Mouse (Mus musculus): ENCODE results near the gene Npb. TPM values are rescaled to one million over a fixed set of nuclear protein-coding genes. Genes with fewer than 3 reads are reported as not detected.
A peak's percentile ranks its signal among the peaks of the same experiment; 100 is the strongest.

Npb gene
- total RNA-seq, 2 experiments from 2014 or later: 1.2 TPM; not detected in 1

DNA sequence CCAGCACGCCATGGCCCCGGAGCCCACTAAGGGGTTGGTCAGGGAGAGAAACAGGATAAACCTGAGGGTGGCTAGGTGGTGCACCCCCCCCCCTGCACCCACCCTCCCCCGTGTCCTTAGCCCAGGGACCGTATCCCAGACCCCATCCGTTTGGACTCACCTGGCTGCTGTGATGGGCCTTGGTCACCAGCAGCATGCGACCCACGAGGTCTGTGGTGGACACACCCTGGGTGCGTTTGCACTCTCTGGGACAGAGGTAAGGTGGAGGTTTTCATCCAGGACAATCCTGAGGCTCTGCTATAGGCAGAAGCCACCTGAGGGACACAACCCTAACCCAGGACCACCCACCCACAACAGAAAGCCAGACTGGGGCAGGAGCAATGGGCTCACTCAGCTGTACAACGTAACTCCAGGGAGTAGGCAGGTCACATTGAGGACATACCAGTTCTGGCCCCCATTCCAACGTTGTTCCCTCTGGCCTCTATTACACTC is 5.2 kb downstream of the Npb start:
- no peak for DNase-seq (ENCODE audit: low spot score in 2 of 2)

DNA sequence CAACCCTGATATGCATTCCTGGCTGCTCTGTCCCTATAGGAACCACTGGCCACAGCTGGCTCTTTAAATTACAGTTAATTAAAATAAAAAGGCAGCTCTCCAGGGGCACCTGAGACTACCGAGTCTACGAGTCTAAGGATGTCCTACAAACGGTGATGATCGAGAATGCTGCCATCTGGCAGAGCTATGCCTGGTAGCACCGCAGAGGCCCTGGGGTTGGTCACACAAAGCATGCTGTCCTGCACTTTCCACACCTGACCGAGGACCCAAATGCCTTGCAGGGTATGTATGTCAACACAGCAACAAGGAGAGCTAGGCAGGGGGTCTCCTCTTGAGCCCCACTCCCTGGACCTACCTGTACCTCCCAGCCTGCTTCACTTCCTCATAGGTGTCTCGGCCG is 5.7 kb downstream of the Npb start:
- DNase-seq (ENCODE audit: low spot score in 2 of 2): no peak

DNA sequence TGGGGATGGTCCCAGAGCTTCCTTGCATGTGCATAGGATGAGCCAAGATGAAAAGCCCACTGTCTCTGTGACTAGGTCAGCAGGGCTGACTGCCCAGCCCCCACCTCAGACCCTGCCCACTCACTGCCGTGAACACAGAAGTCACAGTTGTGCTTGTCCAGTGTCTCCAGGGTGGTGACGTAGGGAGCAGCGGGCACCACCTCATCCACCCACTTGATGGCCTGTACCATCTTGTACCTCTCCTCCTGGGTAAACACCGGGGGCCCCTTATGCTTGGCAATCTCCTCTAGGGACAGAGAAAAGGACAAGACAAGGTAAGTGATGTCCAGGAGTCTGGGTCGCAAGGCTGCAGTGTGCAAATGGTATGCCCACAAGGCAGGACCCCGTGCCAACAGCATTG is 6.9 kb downstream of the Npb start:
- DNase-seq (ENCODE audit: low spot score in 2 of 2): no peak

DNA sequence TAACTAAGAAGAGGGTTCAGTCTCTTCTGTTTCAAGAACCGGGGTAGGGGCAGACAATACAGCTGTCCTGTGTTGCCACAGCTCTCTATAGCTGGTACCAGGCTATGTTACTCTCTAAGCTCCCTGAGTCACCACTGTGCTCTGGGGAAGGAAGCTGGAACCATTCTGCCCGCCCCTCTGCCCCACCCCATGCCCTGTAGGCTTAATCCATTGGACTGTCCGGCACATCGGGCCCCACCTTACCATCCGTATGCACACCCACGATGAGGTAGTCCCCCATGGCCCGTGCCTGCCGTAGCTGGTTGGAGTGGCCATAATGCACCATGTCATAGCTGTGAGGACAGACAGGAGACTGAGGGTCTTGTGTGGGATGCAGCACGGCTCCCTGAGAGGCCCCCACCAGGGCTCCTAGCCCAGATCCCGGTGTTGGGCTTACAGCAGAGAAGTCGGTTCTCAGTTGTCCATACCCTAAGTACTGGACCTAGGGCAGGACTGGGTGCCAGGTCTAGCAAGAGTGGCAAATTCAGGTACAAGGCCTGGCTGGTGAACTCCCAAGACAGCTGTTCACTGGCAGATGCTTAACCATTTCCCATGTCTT is 7.4 kb downstream of the Npb start:
- DNase-seq (ENCODE audit: low spot score in 2 of 2): no peak

DNA sequence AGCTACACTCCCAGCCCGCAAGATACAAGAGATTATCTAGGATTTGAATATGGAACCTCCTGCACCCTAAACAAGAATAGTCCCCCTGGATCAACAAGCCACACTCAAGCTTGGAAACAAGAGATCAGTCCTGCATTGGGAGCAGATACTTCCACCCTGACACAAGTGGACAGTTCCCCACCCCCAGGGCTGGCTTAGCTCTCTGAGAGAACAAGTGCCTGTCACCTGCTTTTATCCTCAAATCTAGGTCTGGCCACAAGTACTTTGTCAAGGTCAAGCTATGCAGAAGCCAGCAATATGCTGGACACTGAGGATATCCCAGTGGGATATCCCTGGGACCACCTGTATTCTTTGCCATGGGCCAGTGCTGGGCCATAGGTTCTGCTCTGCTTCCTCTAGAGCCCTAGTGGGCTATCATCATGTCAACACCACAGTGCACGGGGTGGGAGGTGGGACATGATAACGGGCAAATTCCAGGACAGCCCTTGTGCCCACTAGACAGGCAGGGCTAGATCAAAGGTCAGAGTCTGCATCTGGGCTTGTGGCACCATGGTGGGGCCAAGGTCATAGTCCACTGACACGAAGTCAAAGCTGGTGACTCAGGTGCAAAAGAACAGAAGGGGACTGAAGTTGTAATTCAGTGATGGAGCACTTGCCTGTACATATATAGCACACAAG is 8.5 kb downstream of the Npb start:
- no peak for DNase-seq (ENCODE audit: low spot score in 2 of 2)

DNA sequence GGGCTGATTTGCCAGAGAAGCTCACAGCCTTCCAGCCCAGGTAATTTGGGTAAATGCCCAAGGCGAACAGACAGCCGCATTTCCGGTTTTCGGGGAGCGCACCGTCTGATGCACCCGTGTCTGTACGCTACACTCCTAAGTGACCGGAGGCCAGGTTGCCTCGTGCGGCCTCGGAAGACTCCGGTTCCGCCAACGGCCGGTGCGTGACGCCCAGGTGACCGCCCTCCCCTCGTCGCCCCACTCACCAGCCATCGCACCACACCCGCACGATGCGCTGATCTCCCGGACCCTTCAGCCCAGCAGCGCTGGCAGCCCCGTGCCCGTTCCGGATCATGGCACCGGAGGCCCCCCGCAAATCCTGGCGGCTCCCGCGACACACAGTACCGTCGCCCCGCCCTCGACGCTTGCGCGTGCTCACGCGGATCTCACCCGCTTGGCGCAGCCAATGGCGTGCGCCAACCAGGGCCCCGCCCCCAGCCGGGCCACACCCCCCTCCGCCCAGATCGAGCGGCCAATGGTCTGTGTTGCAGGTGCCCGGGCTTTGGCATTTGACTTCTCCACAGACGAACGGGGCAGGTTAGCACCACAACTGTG is 9.3 kb downstream of the Npb start, which contains the start of gene Pcyt2:
Gene Pcyt2, minus strand, starts transcription at position 418 of the 594 bp plus-strand sequence.
- DNase-seq (ENCODE audit: low spot score in 2 of 2): peak; percentile 94

DNA sequence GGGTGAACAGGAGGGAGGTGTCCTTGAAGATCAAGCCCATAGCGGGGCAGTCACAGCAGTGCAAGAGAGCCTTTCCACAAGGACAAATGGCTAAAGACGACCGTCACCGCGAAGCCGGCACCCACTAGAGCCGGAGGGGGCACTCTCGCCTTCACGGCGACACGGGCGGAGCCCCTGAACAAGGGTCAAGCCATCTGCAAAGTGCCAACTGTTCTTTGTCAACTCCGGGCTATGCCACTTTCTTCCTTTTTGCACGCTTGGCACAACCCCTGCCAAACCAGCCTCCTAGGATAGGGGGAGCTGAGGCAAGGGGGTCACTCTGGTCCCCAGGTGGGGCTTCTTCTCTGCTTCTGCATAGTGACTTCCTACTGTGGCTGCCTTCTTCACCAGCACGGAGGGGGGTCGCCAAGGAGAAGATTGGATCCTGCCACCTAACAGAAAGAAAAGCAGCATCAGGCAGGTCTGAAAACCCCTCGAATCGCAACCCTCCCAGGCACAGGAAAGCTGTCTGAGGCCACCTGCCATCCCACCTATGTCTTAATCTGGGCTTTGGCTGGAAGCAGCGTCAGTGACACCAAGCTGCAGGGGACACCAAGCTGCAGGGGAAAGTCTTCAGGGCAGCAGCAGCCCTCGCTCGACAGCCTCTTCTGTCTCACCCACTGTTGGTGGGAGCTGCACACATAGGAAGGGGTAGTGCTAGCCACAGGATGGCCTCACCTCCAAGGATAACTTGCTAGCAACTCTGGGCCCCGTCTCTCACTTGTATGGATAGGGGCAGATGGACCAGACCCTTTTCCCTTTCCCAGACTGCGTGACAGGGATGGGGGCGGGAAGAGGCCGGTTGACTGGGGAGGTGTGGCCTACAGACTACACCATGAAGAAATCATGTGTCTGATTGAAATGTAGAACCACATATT is 10.6 kb downstream of the Npb start:
- DNase-seq (ENCODE audit: low spot score in 2 of 2): no peak

DNA sequence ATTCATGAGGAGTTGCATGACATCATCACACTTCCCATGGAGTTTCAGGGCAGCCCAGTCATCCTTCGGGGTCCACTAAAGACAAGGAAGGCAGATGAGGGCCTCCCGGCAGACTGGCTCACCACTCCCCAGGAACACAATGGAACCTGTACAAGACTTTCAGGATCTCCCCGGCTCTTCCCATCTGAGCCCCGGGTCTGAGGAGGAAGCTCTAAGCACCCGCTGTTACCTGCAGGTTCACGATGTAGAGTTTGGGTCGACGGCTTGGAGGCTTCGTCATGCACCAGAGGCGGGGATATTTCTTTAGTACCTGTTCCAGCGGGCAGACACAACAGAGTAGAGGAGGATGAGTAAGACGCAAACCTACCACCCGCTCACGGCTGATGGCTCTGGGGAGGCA is 11.9 kb downstream of the Npb start:
- DNase-seq (ENCODE audit: low spot score in 2 of 2): no peak

DNA sequence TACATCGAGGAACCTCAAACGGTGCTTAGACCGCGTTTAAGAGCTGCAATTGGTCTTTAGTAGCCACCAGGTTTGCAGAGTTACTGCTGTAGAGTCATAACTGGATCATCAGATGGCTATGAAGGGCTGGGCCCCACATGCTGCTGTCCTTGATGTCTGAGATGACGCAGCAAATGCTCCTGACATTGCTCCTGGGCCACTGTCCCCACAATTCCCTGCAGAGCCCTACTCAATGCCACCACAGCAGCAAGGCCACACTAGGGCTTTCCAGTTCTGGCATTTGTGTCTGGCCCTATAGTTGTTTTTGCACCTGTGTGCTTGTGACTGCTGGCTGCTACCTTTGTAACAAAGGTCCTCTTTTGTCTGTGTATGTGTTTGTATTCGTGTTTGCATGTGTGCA is 14.5 kb downstream of the Npb start:
- no peak for DNase-seq (ENCODE audit: low spot score in 2 of 2)

DNA sequence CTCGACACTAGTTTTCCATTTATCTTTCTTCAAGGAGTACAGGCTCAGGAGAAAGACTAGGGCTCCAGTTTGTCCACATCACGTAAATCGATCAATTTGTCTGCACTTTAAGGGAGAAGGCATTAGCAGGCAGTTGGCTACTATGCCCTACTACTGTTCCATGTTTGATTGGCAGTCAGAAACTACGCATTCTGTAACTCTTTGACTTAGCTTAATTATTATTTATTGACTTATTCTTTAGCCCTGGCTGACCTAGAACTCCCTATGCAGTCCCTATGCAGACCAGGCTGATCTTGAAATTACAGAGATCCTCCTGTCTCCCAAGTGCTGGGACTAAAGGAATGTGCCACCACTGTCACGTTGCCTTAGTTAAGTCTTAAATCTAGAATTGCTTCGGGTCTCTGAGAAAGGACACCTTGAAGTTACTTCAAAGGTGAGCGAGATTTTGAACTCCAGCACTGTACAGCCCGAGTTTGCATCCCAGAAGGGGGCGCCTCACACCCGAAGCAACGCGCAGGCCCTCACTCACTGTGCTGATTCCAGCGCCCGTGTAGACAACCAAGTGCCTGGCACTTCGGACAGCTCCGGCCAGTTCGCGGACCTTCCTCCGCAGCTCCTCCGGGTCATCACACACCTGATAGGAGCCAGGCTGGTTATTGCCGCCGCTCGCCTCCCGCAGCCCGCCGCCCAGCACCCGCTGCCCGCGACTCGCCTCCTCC is 15.8 kb downstream of the Npb start:
- peak; percentile 56 to 72 for DNase-seq (ENCODE audit: low spot score in 2 of 2)

DNA sequence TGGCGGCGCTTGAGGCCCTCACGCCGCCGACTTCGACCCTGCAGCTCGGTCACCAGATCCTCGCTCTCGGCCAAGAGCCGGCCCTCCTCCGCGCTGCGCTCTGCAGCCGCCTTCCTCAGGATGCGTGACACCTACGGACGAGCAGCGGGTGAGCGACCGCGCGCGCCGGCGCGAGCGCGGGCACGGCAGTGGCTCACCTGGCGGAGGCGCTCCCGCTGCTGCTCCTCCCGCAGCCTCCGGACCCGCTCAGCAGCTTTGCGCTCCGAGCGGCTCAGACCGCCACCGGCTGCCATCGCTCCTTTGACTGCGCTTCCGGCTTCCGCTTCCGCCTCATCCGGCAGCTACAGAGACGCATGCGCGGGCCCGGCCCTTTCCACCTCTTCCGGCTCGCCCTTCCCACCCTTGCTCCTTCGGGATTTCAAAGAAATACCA is 16.4 kb downstream of the Npb start:
- peak; percentile 82 to 83 for DNase-seq (ENCODE audit: low spot score in 2 of 2)

DNA sequence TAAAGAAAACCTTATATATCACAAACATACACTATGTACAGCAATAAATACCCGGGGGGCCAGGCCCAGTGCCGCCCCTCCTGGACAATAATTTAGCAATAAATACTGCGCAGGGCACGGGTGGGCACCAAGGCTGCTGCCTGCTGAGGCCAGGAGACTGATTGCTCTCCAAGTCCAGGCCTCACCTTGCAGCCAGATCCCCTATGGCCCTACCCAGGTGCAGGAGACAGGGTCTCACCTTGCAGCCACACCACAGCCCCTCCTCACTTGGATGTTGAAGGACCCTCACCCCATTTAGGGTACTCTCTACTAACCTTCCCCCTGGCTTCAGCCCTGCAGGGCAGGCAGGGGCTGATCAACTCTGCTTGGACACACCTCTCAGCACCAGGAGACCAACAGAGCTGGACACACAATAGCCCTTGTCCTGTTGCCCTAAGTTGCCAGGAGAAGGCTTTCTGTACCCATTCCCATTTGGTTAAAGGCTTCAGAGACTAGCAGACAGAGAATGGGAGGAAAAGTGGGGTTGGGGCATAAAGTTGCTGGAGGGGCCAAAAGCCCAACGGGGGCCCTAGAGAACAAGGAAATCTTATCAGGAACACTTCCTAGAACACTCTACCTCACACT is 17.0 kb downstream of the Npb start, which contains the start of gene Sirt7:
Gene Sirt7, minus strand, starts transcription at position 89 of the 624 bp plus-strand sequence.
- no peak for DNase-seq (ENCODE audit: low spot score in 2 of 2)

DNA sequence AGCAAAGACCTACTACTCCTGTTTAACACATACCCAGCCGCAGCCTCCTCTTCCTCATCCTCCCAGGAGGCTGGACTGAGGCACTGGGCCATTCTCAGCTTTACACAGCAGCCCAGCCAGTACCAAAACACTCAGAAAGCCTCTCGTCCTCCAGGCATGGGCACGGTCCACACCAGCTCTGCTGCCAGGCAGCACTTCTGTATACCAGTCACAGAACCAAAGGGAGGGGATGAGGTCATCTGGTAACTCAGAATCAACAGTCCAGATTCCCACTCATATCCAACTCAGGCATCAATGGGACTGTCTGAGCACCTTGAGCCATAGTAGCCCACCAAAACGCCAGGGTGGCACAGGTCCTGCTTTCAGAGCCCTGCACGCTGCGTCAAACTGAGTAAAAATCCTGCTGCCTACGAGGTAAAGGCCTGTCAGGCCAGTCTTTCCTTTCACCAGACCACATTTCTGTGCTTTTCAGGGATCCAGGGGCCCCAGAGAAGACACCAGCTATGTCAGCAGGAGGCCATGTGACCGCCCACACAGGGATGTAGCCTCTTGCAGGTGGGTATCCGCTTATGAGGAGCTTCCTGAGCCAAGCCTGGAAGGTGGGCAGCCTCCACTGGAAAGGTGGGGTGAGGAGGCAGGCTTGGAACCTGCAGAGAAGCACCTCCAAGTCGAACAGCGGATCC is 18.6 kb downstream of the Npb start:
- no peak for DNase-seq (ENCODE audit: low spot score in 2 of 2)

DNA sequence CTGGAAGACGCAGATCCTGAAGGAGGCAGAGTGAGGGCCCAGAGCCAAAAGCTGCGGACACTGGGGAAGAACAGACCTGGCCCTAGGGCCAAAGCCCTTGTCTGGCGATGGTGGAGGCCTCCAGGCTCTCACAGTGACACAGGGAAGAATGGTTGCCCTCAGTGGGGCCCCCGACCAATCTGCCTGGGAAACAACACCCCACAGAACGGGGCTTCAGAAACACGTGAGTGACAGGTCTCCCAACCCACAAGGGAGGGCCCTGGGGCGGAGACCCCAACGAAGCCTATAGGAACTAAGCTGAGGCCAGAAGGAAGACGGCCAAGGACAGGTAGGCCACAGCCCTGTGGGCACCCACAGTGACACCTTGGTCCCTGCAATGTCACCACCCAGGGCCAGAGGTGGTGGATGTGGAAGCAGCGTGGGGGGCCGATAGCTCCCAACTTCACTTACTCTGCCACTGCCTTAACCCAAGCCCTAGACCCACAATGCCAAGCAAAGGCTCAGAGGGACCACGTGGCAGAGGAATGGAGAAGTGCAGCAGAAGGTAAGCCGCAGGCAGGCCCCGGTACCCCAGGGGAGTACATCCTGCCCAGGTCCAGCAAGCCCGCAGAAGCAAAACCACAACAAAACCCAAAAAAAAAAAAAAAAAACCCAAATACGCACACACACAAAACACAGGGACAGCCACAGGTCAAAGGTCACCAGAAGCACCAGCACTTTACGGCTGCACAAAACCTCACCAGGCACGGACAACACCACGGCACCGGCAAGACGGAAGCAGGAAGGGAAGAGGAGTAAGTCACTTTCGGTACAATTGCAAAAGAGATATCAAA is 19.4 kb downstream of the Npb start:
- peak in 1 of 2 experiments; percentile 22 for DNase-seq (ENCODE audit: low spot score in 2 of 2)

DNA sequence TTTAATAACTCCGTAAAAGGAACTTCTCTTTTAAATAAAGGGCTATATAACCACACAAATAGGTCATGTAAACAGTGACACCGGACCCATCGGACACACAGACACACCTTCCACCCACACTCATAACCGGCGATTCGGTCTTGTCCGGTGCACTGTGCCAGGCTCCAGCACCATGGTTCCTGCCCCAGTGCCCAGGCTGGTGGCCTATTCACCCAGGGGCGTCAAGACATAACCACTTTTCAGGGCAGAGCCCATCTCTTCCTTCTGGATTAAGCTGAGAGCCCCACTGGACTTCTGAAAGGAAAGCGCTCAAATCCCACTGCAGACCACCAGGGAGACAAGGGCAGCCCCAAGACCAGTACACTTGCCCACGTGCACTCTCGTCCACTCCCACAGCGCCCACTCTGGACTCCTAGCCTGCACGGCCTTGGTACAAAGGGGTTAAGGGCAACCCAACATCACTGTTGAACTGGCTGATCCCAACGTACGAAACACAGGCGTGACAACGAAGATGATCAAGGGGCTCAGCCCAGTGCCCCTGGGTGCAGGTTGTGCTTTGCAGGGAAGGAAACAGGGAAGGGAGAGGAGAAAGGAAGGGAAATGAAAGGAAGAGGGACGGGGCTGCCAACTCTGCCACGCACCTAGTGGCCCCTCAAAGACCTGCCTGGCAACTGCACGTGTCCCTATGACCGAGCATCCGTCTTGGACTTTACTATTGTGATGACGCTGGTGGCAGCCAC is 20.5 kb downstream of the Npb start:
- no peak for DNase-seq (ENCODE audit: low spot score in 2 of 2)

DNA sequence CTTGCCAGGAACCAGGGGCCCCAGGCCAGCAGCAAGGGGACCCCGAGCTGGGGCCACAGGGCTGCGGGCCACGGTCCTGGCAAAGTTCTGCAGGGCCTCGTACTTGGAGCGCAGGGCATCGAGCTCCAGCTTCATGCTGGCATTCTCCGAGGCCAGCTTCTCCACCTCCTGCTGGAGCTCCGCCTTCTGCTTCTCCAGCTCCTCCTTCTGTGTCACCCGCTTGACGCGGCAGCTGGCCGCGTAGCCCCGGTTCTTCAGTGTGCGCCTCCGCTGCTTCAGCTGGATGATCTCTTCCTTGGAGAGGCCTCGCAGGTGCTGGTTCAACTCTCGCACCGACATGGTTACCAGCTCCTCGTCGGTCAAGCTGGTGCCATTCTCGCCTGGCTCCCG is 21.1 kb downstream of the Npb start:
- DNase-seq (ENCODE audit: low spot score in 2 of 2): peak; percentile 45 to 48

DNA sequence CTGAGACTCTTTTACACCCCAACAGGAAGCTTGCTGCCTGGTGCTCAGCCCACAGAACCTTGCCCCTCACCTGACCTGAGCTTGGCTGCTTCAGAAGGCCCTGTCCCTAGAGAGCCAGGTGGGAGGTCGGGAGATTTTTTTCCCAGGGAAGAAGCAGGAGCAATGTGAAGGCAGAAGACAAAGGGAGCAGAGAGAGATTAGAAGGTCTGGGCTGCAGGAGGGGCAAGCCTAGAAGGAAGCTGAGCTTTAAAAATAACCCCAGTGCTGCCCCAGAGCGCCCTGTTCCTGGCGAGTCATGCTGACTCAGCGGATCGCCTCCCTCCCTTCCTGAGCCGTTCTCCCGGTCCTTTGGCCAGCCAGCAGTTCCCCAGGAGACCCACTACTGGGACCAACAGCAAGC is 21.6 kb downstream of the Npb start:
- DNase-seq (ENCODE audit: low spot score in 2 of 2): peak; percentile 51 to 56

DNA sequence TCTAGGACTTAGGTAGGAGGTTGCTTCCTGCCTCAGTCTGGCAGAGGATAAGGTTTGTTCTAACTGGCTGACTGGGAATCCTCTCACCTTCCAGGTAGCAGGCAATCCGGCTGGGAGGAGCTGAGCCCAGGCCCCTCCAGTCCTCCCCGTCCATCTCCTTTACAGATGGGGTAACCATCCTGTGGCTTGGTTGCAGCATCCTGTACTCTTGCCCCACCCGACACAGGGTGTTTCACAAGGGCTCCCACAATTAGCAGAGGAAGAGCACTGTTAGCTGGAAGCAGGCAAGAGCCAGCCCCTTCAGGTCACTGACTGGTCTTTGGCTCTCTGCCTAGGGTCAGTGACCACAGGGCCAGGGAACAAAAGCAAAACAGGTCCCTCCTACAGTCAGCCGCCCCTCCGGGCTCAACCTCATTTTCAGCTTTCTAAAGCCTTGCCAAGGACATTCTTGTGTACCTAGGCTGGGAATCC is 22.2 kb downstream of the Npb start:
- DNase-seq (ENCODE audit: low spot score in 2 of 2): peak in 1 of 2 experiments; percentile 40

Data from adrenal gland, adult 18-20 months (tissue).